Mouse (Mus musculus) MEL (cell line): ENCODE measurements around the gene Gm10134.

Experiments
- CHD2 ChIP-seq: IDR thresholded peaks from 2 replicates; pipeline ENCODE4 v1.6.1; 2011; ENCODE audit warnings: low read length, improper control_type of control experiment
- CTCF ChIP-seq, 3 experiments: IDR thresholded peaks in 2 of 3; conservative IDR thresholded peaks in 1 of 3; 2 replicates each; pipeline ENCODE4 v1.5.1; 2011 to 2012; ENCODE audit warnings: low read length in 3 of 3, low read depth in 2 of 3, mild to moderate bottlenecking in 2 of 3, improper control_type of control experiment in 1 of 3, inconsistent platforms in 1 of 3, mixed read lengths in 1 of 3, moderate library complexity in 1 of 3; ENCODE audit not compliant: control insufficient read depth in 1 of 3, insufficient read depth in 1 of 3, poor library complexity in 1 of 3, severe bottlenecking in 1 of 3
- EP300 ChIP-seq, 2 experiments: IDR thresholded peaks; 2 replicates each; pipeline ENCODE4 v1.6.1; 2011; ENCODE audit warnings: improper control_type of control experiment in 2 of 2, low read length in 2 of 2, low read depth in 1 of 2, mild to moderate bottlenecking in 1 of 2
- GATA1 ChIP-seq: IDR thresholded peaks from 2 replicates; pipeline ENCODE4 v1.6.1; 2011; ENCODE audit warnings: low read depth, low read length, improper control_type of control experiment
- HCFC1 ChIP-seq: IDR thresholded peaks from 2 replicates; pipeline ENCODE4 v1.6.1; 2012; ENCODE audit warnings: low read depth, mild to moderate bottlenecking, inconsistent platforms, low read length, improper control_type of control experiment, moderate library complexity
- MAFK ChIP-seq: IDR thresholded peaks from 2 replicates; pipeline ENCODE4 v1.6.1; 2011; ENCODE audit warnings: low read depth, mild to moderate bottlenecking, low read length, improper control_type of control experiment, borderline replicate concordance
- MAX ChIP-seq: IDR thresholded peaks from 2 replicates; pipeline ENCODE4 v1.6.1; 2011; ENCODE audit warnings: low read length, improper control_type of control experiment
- SMC3 ChIP-seq: IDR thresholded peaks from 2 replicates; pipeline ENCODE4 v1.6.1; 2011; ENCODE audit warnings: low read depth, low read length, improper control_type of control experiment

DNA sequence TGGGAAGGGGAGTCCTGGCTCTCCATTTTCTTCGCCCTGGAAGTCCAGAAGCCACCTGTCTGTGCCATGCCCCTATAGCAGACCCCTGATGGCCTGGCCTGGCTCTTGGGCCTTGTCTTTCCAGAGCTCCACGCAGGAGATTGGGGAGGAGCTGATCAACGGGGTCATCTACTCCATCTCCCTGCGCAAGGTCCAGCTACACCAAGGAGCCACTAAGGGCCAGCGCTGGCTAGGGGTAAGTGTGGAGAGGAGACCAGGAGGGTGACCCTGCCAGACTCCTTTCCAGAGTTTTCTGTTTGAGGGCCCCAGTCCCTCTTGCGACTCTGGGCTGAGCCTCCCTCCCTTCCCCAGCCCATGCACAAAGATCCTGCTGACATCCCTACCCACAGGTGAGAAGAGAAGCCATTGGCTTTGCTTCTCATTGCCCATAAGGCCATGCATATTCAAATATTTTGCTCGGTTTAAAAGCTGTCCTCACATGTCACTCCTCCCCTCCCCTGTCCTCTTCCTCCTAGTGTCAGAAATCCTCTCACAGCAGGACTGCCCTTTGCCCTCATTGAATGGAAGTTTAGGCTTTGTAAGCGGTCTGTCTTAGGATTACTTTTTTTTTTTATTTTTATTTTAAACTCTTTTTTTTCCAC lies 34.8 kb downstream of the Gm10134 start:
- no peak for TF ChIP-seq SMC3
- no peak for TF ChIP-seq CTCF (IDR thresholded peaks at IDR 0.05 in 2 of 3, conservative IDR thresholded peaks at IDR 0.05 in 1 of 3; ENCODE audit: control insufficient read depth in 1 of 3, insufficient read depth in 1 of 3, low read depth in 2 of 3, low read length in 3 of 3, poor library complexity in 1 of 3, severe bottlenecking in 1 of 3)
- TF ChIP-seq CHD2: no peak
- no peak for TF ChIP-seq GATA1
- TF ChIP-seq MAFK: no peak
- TF ChIP-seq HCFC1: no peak
- no peak for TF ChIP-seq EP300 (IDR thresholded peaks at IDR 0.05; ENCODE audit: low read depth in 1 of 2, low read length in 2 of 2)
- no peak for TF ChIP-seq MAX
